Mouse (Mus musculus): ENCODE data around the gene Csrp1.

DNA sequence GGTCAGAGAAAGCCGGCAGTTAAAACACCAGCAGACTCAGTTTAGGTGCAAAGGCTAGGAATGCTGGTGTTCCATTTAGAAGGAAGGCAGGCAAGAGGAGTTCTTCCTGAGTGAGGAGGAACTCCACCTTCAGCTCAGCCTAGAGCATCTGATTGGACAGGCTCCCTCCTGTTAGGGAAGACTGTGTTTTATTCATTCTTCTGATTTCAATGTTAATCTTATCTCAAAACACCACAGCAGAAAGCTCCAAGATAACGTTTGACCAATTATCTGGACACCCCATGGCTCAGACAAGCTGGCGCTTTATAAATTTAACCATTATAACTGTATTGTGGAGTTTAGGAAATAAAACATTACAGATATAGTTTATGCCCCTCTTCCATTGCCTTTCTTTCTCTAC is 18.5 kb upstream of the Csrp1 start:
- no peak for TF ChIP-seq CTCF (IDR thresholded peaks at IDR 0.05; ENCODE audit: insufficient read depth, low read length)
- no peak for TF ChIP-seq POLR2A (IDR thresholded peaks at IDR 0.05; ENCODE audit: borderline replicate concordance, extremely low read depth, low read depth, low read length)
